Mouse (Mus musculus) kidney, adult 9 months (tissue): ENCODE data around the gene Ndufa7.

Source experiments
- DNase-seq: peaks from one replicate; pipeline ENCODE4 v3.0.0; 2022

Ndufa7 gene

DNA sequence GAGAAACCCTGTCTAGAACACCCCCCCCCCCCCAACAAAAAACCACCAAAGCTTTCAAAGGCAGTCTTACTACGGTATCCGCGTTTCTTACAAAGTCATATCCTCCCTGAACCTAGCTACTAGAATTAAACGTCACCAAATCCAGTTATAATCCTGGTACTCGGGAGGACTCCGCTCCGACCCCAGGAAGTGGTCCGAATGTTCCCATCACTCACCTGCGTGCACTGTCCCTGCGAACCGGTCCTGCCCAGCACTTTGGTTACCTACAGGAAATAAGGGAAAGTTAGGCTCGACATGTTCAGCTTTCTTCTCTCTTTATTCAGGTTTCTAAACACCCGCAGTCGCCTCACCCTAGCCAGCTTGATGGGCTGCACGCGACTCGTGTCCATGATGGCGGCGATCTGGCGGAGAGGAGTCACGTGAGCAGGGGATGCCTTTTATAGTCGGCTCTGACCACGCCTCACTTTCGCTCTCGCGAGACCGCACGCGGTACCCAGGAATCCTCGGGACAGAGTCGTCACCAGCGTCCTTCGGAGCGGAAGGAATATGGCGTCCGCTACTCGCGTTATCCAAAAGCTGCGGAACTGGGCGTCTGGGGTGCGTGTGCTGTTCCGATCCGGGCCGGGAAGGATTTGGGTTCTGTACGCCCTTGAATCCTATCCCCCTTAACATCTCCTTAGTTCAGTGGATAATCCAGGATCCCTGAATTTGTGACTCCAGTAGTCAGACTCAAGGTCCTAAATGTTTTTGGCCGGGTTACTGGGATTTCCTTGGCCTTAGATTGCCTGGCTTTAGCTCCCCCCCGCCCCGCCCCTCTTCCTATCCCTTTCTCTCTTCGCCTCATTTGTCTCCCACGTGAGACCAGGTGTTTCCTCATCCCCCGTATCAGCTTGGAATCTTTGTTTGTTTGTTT lies at the start of gene Ndufa7, which contains the start of gene Rps28:
Gene Ndufa7, plus strand, starts transcription at position 489 of the 913 bp plus-strand sequence.
Gene Rps28, minus strand, starts transcription at position 479 of the 913 bp plus-strand sequence.
- peak; percentile 99 for DNase-seq

DNA sequence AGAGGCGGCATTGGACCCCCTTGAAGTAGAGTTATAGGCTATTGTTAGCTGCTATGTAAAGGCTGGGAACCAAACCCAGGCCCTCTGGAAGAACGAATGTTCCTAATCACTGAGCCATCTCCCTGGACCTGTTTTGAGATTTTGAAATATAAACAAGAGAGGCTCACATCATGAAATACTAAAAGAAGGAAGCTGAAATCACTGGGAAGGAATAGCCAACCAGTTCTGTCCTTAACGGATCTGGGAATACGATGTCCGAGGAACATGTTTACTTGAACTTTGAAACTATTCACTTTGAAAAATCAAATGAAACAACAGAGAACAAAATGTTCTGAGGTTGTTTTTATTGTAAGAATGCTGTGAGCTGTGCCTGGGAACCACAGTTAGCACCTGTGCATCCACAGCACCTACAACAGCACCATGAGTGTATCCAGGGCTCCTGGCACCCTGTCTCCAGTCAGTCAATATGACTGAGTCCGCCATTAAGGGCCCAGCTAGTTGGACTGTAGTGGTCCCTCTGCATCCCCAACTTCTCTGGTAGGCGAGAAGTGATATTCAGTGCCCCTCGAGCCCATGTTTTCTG lies 49.7 kb upstream of the Ndufa7 start:
- DNase-seq = peak; percentile 71

DNA sequence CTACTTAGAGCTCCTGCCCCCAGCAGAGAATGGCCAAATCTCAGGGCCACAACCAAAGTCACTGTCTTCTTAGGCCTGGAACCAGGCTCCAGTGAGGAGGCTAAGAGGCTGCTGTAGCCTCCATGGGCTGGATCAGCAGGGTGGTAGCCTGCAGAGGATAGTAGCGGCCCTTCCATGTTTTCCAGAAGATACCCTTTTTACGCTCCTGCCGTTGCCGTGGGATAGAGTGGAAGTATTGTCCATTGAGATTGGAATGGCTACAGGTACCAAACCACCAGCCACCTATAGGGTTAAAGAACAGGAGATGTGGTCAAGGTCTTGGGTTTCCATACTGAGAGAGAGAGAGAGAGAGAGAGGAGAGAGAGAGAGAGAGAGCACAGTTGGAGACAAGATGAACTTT lies 49.1 kb upstream of the Ndufa7 start:
- DNase-seq = no peak

DNA sequence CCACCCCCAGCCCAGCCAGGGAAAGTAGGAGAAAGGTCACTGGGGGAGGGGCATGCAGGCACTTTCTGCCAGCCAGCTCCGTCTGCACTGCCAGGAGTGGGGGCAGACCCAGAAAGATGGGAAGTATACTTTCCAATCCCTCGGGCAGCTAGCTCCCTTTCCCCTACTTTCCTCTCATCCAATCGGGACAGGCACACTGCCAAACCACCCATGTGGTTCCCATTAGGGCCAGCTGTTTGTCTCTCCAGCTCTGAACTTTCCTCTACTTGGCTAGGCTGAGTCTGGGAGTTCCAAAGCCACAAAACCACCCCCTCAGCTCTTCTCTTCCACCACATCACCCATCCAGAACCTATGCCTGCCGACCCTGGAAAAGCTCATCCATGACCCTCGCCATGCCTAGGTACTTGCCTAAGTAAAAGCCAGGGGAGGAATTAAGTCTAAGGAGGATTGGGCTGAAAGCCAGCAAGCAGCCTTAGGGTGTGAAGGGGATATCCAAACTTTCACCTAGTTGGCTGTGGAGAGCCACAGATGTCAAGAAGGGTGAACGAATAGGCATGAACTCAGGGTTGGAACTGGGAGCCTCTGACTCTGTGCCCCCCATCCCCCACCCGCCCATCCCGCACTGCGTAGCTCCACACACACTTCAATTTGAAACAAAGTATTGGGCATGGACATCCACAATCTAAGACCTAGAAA lies 45.0 kb upstream of the Ndufa7 start:
- DNase-seq = peak; percentile 99

DNA sequence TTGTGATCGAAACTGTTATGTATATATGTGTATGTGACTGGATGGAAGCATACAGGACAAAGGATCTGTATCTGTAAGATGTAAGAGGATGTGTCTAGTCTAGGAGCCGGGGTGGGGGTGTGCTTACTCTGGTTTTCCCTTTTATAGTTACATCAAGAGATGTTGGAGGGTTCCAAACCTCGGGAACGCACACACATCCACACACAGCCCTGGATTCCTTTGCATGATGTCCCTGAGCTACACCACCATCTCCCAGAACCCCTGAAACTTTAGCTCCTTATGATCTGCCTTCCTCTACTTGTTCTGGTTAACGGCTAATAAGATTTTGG lies 44.4 kb upstream of the Ndufa7 start:
- peak; percentile 41 for DNase-seq

DNA sequence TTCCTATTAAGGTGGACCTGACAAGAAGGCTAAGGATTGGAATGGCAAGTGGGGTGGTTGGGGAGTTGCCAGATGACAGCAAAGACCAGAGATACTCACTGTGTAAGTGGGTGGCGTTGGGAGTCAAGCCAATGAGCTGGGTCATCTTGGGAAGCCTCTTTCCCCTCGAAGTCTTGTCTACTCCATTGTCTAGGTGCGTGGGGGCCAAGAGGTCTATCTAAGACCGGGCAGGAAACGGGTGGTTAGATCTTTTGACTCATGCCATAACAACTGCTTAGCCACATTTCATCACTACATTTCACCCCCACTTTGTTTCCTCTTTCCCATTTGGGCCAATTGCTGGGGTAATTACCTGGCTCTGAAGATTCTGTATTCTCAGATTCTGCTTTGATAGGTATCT lies 43.9 kb upstream of the Ndufa7 start:
- DNase-seq = peak; percentile 61

DNA sequence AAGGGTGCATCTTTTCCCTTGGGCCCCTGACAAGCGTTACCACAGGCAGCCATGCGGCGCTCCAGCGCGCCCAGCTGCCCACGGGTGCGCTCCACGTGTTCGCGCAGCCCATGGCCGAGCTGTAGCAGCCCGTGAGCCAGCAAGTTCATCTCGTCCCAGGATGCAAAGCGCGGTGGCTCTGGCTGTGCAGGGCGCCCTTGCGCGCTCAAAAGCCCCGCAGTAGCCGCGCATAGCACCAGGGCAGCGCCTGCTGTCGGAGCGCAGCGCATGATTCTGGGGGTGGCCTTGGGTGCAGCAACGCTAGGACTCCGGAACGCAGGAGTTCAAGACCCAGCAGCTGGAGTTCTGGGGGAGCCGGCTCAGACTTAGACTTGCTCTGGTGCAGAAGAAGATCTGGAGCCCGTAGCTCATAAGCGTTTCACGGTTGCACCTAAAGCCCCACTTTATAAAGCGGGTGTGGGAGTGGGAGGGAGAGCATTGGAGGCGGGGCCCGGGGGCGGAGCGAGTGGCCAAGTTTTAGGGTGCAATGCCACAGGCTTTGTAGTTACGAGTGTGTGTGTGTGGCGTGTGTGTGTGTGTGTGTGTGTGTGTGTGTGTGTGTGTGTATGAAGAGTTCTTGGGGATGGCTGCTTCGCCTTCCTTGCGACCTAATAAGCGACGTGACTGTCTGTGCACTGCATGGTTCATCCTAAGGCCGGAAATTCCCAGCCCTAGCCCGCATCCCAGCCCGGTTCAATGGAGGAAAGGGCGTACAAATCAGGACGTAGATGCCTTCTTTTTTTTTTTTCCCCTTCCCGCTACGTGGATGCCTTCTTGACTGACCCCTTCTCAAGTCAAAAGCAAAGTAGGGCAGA lies 43.0 kb upstream of the Ndufa7 start, which contains the start of gene Angptl4:
Gene Angptl4, minus strand, starts transcription at position 707 of the 854 bp plus-strand sequence.
- peak; percentile 85 for DNase-seq

DNA sequence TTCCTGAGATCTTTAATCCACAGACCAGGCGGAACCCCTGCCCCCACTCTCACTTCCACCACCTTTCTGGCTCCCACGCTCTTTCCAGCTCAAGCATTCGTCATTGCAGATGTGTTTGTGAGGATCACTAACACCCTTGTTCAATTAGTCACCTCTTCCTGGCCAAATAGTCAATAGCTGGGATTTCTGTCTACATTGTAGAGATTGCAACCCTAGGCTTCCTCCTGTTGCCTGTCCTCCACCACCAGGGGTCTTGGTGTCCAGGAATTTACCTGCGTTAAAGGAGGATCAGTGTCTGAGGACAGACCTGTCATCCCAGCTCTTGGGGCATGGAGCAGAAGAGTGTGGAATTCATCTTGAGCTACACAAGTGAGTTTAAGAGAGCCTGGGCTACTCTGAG lies 42.3 kb upstream of the Ndufa7 start:
- no peak for DNase-seq

DNA sequence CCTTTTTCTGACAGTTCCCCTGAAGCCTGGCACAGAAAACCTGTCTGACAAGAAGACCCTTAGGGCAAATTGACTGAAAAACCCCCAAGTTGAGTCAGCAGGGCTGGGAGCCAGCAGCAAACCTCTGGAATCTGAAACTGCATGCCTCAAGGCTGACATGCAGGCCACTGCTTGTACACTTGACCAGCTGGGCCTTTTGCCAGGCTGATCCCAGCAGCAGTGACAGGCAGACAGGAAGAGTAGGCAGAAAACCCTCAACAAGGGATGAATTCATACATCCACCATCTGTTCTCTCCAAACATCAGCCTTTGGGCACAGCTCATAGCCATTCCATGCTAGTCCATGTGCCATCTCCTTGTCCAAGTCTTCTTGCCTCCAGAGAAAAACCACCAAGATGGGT lies 41.0 kb upstream of the Ndufa7 start:
- peak; percentile 91 for DNase-seq

DNA sequence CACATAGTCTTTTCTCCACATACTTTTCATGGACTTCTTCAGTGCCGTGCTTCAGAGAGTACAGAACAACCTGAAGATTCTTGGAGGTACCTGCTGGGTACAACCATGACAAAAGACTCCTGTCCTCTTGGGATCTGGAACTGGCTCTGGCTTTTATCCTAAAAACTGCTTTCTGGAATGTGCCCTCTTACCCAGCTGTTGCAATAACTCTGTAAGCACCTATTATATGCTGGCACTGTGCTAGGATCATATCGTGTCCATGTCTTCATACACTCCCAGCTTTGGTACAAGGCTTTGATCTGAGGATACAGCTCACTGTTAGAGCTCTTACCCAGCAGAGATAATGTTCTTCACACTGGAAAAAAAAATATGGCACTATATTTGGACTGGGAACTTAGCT lies 39.4 kb upstream of the Ndufa7 start:
- no peak for DNase-seq

DNA sequence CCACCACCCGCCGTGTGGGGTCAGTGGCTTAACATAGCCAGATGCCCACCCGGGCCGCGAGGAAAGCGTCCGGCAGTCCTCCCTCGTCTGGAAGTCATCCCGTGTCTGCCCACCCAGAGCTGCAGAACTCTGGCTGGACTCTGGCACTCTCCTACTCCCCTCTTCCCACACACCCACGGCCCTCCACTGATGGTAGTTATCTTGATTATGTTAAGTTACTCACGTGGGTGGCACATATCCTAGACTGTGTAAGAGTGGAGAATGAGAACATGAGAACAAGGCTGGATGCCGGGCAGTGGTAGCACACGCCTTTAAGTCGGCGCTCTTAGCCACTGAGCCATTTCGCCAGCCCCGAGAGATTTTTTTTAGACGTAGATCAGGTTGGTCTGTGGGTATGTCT lies 38.0 kb upstream of the Ndufa7 start:
- DNase-seq = no peak

DNA sequence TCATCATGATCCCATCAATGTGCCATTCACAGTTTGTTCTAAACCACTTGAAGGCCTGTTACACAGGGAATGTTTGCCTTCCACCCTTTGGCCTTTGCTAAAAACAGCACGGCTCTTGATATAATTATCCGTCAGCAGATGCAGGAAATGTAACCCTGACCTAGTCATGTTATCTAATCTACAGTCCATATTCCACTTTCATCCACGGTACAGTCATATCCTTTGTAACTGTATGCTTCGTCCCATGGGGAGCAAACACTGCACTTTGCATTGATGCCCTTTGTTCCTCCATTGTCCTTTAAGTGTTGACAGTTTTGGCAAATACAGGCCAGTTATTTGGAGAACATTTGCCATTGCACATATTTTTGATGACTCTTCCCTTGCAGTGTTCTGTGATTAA lies 35.6 kb upstream of the Ndufa7 start:
- no peak for DNase-seq

DNA sequence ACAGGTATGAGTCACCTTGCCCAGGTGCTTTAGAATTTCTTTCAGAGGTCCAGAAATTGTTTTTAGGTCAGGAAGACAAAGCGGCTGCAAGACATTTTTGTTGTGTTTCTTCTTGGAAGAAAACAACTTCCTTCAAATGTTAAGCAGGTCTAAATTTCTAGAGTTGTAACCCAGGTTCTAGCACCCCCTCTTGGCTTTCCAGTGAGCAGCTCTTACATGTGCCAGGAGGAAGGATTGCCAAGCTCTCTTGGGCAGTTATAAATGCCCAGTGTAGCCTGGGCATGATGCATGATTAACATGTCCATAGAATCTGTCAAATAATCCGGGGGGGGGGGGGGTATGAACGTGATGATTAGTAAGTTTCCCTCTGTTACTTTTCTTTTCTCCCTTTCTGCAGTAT lies 26.1 kb upstream of the Ndufa7 start:
- DNase-seq = peak; percentile 72

DNA sequence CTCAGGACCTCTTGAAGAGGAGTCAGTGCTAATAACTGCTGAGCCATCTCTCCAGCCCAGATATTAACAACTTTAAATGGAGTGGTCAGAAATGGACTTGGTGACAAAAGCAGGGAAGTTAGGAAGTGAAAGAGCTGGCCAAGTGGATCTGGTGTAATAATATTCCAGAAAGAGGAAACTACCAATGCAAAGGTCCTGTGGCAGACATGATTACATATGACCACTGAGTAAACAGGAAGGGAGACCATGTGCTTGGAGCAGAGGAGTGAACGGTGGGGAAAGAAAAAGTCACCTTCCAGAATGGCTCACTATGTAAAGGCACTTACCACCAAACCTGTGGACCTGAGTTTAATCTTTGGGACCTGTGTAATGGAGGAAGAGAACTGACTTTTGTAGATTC lies 25.1 kb upstream of the Ndufa7 start:
- no peak for DNase-seq

DNA sequence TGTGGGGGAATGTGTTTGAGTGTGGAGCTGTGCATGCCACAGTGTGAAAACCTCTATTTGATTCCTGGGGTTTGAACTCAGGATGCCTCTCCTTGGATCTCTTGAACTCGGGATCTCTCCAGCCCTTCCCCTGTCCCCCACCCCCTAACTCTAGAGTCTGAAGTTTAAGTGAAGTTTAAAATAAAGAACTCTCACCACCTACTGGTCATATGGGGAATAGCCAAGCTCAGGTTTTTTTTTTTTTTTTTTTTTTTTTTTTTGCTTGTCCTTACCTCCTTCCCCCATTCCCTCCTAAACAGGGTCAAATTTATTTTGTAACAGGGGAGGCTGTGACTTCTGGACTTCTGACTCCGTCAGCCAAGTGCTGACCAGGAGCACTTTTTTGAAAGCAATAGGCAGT lies 22.2 kb upstream of the Ndufa7 start:
- no peak for DNase-seq

DNA sequence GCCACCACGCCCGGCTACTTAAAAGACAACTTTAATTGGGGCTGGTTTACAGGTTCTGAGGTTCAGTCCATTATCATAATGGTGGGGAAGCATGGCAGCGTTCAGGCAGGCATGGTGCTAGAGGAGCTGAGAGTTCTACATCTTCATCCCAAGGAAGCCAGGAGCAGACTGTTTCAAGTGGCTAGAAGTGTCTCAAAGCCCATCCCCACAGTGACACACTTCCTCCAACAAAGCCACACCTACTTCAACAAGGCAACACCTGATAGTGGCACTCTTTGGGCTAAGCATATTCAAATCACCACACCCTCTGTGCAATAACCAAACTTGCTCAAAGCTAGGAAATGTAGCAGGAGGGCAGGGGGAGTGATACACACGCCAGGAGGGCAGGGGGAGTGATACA lies 20.2 kb upstream of the Ndufa7 start:
- DNase-seq = no peak

DNA sequence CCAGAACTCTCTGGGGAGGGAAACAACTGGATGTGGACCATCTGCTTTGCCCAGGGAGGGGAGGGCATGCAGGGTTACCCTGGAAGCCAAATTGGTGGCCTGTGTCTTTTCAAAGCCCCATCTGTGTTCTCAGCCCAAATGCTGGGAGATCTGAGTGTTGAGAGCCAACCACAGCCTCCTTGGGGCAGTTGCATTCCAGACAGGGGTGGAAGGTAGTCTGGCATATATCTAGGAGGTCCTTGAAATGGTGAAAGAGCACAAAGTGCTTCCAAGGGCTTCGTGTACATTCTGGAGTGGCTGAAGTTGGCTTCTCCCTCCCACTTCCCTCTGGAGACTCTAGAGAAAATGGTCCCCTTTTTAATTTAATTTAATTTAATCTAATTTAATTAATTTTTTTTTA lies 19.6 kb upstream of the Ndufa7 start:
- DNase-seq = no peak

DNA sequence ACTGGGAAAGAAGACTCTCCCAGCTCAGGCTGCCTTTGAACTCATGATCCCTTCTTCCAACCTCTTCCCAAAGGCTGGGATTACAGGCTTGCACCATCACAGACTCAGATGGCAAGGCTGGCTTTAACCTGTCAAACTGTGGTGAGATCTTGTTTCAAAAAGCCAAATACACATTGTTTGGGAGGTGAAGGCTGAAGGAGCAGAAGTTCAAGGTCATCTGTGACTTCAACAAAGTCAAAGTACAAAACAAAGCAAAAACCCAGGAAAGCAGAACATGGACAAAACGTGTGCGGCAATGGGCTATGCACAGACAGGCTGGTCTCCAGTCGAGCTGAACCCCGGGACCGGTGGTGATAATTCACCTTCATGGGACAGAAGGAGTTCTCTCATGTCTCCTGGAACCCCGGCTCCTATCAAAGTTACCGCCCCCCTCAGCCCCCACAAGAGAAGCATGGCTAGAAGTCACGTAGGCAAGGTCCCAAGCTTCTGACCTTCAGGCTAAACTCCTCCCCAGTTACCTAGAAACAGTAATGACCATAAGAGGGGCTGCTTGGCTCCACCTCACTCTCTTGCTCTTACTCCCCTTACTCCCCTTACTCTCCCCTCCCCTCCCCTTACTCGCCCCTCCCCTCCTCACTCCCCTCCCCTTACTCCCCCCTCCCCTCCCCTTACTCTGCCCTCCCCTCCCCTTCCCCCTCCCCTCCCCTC lies 17.0 kb upstream of the Ndufa7 start:
- no peak for DNase-seq

DNA sequence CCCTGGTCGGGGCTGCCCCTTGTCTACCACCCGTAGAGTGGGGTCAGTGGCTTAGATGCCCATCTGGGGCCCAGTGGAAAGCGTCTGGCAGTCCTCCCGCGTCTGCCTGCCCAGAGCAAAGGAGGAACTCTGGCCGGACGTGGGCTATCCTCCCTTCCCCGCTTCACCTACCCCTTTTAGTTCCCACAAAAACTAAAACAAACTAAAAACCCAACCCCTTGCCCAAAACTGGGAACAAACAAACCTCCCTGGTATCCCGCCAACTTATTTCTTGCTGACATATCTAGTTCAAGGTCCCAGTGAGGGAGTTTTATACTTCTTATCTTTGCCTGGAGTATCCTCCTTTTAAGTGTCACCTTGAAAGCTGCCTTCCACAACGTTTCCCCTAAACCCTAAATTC lies 16.2 kb upstream of the Ndufa7 start:
- DNase-seq = no peak

DNA sequence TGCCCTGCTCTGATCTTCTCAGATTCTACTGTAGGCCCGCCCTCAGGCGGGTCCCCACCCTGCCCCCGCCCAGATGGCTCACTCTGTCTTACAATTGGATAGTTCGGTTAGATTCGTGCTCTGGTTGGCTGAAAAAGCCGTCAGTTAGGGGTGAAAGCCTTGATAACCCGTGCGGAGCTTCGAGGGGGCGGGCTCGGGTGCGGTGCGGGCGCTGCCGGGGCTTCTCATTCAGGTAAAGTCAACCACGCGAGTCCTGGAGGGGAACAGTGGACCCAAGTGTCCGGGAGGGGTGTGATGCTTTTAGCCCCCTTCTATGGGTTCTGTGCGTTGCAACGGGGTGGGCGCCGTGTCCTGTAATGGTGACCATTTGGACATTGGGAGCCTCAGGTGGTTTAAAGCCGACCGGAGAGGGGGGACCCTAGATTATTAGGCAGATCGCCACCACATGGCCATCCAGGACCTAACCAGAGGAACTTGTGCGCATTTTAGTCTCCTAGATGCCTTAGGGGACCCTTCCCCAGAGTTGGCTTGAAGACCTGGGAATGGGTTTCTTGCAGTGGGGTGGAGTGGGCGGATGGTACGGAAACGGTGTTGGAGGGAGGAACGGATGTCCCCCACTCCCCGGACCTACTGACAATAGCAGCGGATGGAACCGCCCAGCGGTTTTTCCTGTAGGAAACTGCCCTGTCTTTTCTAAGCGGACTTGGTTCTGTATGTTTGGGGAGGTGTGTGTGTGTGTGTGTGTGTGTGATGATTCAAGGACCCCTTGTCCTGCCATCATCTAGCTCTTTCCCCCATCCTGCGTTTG lies 13.8 kb upstream of the Ndufa7 start, which contains the start of gene Kank3:
Gene Kank3, plus strand, starts transcription at position 186 of the 808 bp plus-strand sequence.
- peak; percentile 95 for DNase-seq

DNA sequence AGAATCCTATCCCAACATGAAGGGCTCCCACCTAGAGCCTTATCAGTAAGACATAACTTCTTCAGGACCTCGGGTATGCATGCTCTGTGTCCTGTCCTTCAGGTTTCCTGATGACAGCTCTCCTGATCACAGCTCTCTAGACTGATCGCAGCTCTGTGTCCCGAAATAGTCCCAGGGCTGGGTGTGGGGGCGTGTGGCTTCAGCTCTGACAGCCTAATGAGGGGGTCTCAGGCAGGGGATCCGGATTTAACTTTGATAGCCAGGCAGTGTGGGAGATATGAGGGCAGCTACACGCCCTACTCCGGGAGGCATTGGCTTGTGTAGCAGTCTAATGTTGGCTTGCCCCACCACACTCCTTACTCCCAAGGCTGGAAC lies 13.2 kb upstream of the Ndufa7 start:
- no peak for DNase-seq
